Mouse (Mus musculus) kidney, adult 2 months (tissue): Measurements from ENCODE around the gene Nfia. TPM values are rescaled to one million over a fixed set of nuclear protein-coding genes. Genes with fewer than 3 reads are reported as not detected.

Experiments
- DNase-seq: peaks from one replicate; pipeline ENCODE4 v3.0.0; 2021
- H3K27ac ChIP-seq: fragments of 200-500 bp; 2 replicates; pipeline ENCODE4 v1.5.1; 2012; ENCODE audit warnings: low read depth, low read length, control low read depth, inconsistent platforms; ENCODE audit not compliant: insufficient read depth
- H3K27me3 ChIP-seq: fragments of 200-500 bp; replicated peaks from 2 replicates; pipeline ENCODE4 v1.6.1; 2012; ENCODE audit warnings: mild to moderate bottlenecking, moderate library complexity, low read length, inconsistent platforms; ENCODE audit not compliant: control insufficient read depth, insufficient read depth
- H3K36me3 ChIP-seq: fragments of 200-500 bp; 2 replicates; pipeline ENCODE4 v1.6.1; 2012; ENCODE audit warnings: mild to moderate bottlenecking, moderate library complexity, low read length, inconsistent platforms; ENCODE audit not compliant: control insufficient read depth, insufficient read depth
- H3K4me1 ChIP-seq: fragments of 200-500 bp; 2 replicates; pipeline ENCODE4 v1.6.1; 2011; ENCODE audit warnings: low read length; ENCODE audit not compliant: control insufficient read depth, insufficient read depth
- H3K4me3 ChIP-seq: fragments of 200-500 bp; 2 replicates; pipeline ENCODE4 v1.5.1; 2011; ENCODE audit warnings: mild to moderate bottlenecking, low read depth, low read length, control low read depth; ENCODE audit not compliant: insufficient read depth
- CTCF ChIP-seq: fragments of 200-500 bp; conservative IDR thresholded peaks from 2 replicates; pipeline ENCODE4 v1.5.1; 2011; ENCODE audit warnings: low read depth, mild to moderate bottlenecking, control low read depth, low read length, moderate library complexity, mixed read lengths; ENCODE audit not compliant: insufficient read depth, insufficient read length
- POLR2A ChIP-seq: fragments of 200-500 bp; IDR thresholded peaks from one replicate; pipeline ENCODE4 v1.6.1; 2011; ENCODE audit warnings: low read depth, low read length, control low read depth
- WGBS: fragments of 180-500 bp; shearing (Covaris S2); methylation state at CpG from one replicate; pipeline ENCODE4 v1.1.7; 2018; 5-methylcytosine and 5-hydroxymethylcytosine counted together
- polyA plus RNA-seq: library from polyadenylated mRNA; depleted of rRNA; stranded (reverse); fragments of >200 nt; gene quantifications from 2 replicates; pipeline ENCODE4 v1.2.3, GENCODE M21; 2012

Nfia gene
- polyA plus RNA-seq, 1 experiment: 46.5 TPM

DNA sequence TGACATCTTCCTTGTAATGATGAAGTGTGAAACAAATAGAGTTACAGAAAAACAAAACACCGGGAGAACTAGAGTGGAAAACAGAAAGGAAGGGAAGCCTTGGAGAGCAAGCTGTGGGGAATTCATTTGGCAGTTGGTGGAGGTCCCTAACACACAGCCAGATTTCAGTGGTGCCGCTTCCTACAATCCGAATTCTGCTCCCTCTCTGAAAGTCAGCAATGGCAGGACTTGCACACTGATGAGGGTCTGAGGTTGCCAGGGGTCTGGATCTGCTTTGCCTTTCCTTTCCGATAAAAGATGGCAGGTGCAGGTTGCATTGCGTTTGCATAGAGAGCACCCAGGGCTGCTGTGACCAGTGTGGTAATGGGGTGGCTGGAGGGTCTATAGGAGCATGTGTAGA lies 23.4 kb downstream of the Nfia start:
- no peak overlapping the region for H3K4me3 ChIP-seq
- no peak overlapping the region for H3K27ac ChIP-seq
- no peaks in the 10 kb centered on the region; the same call in 1 of the 2 replicates for H3K4me1 ChIP-seq
- no peak for DNase-seq
- H3K36me3 ChIP-seq: no peaks in the 10 kb centered on the region; the same call in 1 of the 2 replicates
- TF ChIP-seq CTCF: no peak
- TF ChIP-seq POLR2A: no peak
- 84% methylated on average over 5 of the region's 5 CpGs for WGBS
- H3K27me3 ChIP-seq: no peaks in the 10 kb centered on the region

DNA sequence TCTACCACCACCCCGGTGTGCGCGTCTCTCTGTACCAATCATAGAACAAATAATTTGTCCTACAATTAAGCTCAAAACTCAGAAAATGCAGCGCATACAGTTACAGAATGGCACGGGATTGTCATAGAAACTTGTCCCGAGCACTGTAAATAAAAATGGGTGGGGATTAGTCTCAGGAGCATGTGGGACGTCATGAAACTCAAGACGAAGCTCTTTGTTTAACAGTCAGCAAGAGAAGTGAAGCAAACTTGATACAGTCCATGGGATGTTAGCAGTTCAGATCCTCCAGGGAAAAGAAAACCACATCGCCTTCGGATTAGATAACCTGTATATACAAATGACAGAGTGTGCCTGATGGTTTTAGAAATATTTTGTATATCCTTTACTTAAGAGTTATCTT lies 24.0 kb downstream of the Nfia start:
- TF ChIP-seq POLR2A: no peak
- TF ChIP-seq CTCF: no peak
- Histone ChIP-seq H3K27ac (no peak overlapping the region), H3K4me1 (no peaks in the 10 kb centered on the region; the same call in 1 of the 2 replicates), H3K36me3 (no peaks in the 10 kb centered on the region; the same call in 1 of the 2 replicates), H3K4me3 (no peak overlapping the region), H3K27me3 (no peaks in the 10 kb centered on the region)
- WGBS: 71% methylated on average over 10 of the region's 10 CpGs
- no peak for DNase-seq

DNA sequence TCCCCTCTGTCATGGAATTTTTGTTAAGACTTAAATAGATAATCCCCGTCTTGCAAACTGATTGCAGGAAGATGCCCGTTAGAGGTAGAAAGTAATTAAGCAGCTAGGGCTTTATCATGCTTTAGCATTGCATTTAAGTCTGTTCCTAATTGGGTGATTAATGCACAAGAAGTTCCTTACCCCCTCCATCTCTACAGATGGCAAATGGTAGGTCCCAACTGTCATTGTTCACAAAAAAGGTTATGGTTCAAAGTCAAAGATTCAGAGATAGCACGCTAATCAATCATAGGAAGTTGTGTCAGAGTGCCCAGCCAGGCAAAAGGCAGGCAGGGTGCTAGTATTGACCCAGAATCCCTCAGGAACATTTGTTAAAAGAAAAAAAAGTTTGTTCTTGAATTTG lies 31.3 kb downstream of the Nfia start:
- Histone ChIP-seq H3K27ac (no peak overlapping the region), H3K36me3 (no peaks in the 10 kb centered on the region), H3K4me1 (no peaks in the 10 kb centered on the region), H3K4me3 (no peak overlapping the region), H3K27me3 (no peaks in the 10 kb centered on the region)
- DNase-seq: no peak
- 88% methylated on average over 3 of the region's 3 CpGs for WGBS
- TF ChIP-seq CTCF (no peak), POLR2A (no peak)

DNA sequence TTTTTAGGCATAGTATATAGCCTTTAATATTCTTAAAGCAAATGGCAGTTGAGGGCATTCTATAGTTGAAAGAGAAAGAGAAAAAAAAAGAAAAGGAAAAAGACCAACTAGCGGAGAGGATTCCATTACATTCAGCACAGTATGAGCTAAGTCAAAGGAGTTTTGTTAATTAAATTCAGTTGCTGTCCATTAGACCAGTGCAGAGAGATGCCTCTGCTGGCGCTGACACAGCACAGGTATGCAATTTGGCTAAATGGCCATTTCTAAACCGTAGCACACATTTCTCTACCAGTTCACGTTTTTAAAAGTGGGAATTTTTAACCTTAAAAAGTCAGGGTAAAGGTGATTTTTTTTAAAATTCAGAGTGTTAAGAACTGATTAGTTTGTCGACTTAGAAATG lies 32.1 kb downstream of the Nfia start:
- Histone ChIP-seq H3K27ac (no peak overlapping the region), H3K4me3 (no peak overlapping the region), H3K27me3 (no peaks in the 10 kb centered on the region), H3K4me1 (peaks cover 4% of the 10 kb centered on the region), H3K36me3 (no peaks in the 10 kb centered on the region)
- no peak for DNase-seq
- no peak for TF ChIP-seq POLR2A
- TF ChIP-seq CTCF: no peak
- 73% methylated on average over 5 of the region's 5 CpGs for WGBS

DNA sequence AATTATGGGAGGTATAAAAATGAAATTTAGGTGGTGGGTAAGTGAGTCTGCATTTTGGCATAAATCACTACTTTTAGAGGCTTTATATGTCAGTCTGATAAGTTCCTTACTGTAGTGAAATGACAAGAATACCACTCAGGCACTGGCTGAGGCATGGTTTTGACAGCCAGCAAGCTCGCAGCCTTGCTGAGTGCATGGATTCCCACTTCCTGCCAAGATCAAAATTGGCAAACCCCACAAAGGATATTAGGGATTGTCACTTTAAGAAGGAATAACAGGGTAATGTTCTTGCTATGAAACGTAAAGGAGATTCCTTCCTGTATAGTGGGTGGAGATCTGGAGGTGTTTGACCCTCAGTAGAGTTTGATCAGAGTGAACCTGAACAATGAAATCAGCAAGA lies 32.7 kb downstream of the Nfia start:
- 60% methylated on average over 2 of the region's 2 CpGs for WGBS
- peaks cover 7% of the 10 kb centered on the region for H3K4me1 ChIP-seq
- DNase-seq: no peak
- no peaks in the 10 kb centered on the region for H3K27me3 ChIP-seq
- H3K36me3 ChIP-seq: no peaks in the 10 kb centered on the region
- no peak overlapping the region for H3K27ac ChIP-seq
- H3K4me3 ChIP-seq: no peak overlapping the region
- TF ChIP-seq CTCF (no peak), POLR2A (no peak)

DNA sequence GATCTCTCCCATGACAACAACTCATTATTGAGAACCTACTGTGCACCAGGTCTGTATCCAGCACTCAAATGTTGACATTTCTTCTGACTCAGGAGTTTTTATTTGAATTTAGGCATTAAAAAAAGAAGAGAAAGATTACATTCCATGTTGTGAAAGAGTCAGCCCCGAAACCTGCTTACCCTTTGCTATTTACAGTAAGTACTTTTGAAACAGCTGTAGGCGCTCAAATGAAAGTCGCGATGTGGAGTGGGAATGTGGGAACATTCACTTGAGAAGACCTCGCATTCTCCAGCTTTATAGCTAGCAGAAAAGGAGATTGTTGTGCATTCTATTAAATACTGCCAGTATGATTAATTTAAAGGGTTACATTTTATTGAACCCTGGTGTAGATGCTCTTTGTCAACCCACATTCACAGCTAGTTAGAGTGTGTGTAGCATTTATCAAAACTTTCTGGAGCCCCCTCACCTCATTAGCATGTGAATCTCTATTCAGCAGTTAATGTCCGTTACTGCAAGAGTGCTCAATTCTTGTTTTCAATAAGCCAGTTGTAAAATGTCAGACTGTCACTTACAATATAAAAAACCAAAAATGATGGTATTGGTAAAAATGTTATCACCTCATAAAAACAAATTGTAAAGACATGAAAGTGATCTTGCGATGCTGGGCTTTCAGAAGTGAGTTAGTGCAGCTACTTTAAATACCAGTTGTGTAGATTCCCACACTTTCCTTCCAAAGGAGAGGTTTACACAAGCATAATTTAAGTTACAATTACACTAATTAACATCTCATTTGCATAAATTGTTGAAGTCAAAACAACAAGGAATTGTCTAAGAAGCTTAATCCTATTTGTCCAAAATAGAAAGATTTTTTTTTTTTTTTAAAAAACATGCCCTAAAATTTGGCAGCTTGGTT lies 33.6 kb downstream of the Nfia start:
- no peaks in the 10 kb centered on the region for H3K27me3 ChIP-seq
- no peaks in the 10 kb centered on the region for H3K36me3 ChIP-seq
- no peak for TF ChIP-seq CTCF
- no peak for TF ChIP-seq POLR2A
- WGBS: 80% methylated on average over 7 of the region's 7 CpGs
- no peak for DNase-seq
- H3K27ac ChIP-seq: no peak overlapping the region
- peaks cover 7% of the 10 kb centered on the region for H3K4me1 ChIP-seq
- H3K4me3 ChIP-seq: no peak overlapping the region

DNA sequence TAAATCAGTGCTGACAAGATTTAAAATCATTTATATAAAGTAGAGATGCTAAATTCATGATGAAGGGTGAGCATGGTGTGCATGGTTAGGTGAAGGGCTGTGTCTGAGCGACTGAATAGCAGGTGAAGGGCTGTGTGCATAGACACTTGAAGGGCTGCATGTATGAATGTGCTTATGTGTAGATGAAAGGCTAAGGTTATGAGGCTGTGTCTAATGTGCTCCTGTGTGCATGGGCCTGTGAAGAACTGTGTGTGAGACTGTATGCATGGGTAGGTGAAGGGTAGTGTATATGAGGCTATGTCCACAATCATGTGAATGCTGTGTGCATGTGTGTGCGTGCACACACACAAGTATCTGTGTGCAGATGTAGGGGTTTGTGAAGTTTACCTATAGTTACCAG lies 34.4 kb downstream of the Nfia start:
- 96% methylated on average over 2 of the region's 2 CpGs for WGBS
- TF ChIP-seq POLR2A: no peak
- TF ChIP-seq CTCF: no peak
- no peak overlapping the region for H3K27ac ChIP-seq
- peaks cover 7% of the 10 kb centered on the region for H3K4me1 ChIP-seq
- no peaks in the 10 kb centered on the region for H3K27me3 ChIP-seq
- DNase-seq: no peak
- no peaks in the 10 kb centered on the region for H3K36me3 ChIP-seq
- H3K4me3 ChIP-seq: no peak overlapping the region
